Mouse (Mus musculus): ENCODE results near the gene Dmbx1.

The Dmbx1 gene

DNA sequence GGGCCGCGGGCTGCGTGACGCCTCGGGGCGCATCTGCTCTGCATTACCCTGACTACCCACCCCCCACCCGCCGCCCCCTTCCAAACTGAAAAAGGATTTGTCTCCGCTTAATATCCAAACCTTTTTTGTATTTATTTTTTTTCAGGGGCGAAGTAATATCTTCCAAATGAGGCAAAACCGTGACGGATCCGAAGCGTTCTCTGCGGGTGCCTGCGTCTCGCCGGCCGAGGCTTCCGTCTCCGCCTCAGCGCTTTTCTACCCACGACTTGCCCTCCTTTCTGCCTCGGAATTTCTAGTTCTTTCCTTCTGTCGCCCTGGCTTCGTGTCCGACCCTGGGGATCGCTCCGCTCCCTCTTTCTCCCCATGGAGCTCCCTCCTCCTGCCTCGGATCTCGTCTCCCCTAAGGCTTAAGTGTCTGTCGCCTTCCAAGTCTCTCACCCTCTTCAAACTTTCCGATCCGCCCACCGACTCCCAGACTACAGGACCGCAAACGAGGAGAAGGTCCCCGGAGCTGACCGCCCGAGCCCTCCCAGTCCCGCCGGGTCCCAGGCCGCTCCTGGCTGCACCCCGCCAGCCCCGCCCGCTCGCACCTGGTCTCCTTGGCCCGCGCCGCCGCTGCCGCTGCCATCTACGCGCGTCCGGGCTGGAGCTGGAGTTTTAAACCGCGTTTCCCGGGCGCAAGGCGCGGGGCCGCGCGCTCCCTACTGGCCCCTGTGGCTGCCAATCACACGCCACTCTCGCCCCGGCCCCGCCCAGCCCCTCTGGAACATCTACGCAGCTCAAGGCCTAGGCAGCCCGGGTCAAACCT lies at the start of gene Dmbx1:
Dmbx1 (minus strand) TSS at position 632 of the 808 bp plus-strand sequence.
- in situ Hi-C loops (cut with MboI) = no loop called here

DNA sequence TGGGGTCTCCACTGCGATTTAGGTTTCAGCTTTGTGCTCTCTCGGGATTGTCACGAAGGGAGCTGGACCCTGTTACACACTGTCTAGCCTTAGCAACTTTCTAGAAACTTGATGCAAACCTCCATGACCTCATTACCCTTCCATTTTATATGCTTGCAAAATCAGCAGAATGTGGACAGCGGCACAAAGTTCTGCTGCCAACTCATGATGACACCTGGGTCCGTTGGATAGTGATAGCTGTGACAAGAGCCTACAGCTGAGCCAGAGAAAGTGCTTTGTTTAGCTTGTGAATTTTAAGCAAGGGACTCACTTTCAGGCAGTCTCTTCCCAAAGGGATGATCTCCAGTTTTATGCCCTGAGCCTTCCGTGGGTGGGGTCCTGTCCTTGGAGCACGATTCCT lies 49.7 kb upstream of the Dmbx1 start:
- in situ Hi-C loops (cut with MboI) = no loop called here

DNA sequence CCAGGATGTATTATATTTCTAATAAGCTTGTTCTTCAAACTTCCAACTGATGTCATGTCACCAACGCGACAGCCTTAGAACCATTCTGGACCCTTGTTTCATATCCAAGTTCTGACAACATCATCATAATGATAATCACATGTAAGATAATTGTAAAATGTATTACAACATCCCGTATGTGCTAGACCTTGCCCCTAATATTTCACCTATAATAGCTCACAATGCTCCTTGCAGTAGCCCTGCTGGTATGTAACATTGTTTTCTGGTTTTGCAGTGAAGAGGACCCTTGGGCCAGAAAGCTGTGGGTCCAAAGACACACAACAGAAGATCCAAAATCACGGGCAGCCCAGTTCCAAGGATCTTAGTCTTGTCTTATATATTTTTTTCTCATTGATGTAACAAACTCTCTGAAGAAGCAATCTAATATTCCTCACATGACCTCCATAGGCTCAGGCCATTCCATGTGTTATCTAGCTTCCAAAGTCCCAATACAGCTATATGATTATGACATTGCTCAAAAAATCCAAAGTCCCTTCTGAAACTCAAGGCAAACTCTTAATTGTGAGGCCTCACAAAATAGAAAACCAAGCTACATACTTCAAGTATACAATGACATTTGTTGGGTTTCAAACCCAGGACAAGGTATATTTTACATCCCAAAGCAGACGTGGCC lies 48.3 kb upstream of the Dmbx1 start:
- in situ Hi-C loops (cut with MboI) = no loop called here

DNA sequence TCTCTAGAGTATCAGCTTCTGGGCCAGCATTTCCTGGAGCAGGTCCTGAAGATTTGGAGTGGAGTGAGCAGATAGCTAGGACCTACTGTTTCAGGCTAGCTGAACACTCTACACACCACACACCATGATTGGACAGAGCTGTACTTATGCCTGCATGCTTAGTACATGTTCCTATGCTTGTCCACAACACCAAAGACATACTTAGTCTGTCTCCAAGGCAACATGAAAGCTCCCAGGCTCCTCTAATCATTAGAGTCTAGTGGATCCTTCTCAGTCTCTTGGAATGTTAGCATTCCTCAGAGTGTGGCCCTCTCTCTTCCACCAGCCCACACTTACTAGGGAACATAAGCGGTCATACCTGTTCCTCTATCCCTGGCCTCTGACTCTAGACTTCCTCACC lies 47.7 kb upstream of the Dmbx1 start:
- in situ Hi-C loops (cut with MboI) = no loop called here

DNA sequence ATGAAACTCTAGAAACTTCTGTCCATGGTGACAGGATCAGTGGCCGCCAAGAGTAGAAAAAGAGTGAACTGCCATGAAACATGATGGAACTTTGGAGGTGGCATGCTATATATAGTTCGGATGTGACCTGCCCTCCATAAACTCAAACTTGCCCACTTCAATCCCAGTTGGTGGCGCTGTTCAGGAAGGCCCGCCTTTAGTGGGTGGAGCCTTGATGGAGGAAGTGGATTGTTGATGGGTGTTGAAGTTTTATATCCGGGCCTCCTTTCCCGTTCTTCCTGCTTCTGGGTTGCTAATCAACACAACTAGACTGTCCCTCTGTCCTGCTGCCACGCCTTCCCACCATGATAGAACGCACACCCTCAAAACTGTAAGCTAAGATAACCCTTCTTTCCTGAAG lies 45.2 kb upstream of the Dmbx1 start:
- in situ Hi-C loops (cut with MboI) = no loop called here

DNA sequence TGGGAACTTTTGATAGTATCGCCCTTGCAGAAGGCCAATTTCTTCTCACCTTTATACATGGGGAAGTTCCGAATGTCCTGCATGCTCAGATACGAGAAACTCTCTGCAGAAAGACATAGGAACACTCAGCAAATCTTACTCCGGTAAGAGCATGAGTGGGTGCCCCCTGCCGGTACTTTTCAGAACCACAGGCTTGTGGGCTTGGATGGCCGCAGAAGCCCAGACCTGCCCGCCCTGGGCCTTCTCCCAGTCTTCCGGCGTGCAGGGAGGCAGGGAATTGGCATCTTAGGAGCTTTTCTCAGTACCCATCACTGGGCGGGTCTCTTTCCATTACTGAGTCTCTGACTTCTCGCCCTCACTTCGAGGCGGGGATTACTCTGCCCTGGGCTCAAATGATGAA lies 44.4 kb upstream of the Dmbx1 start:
- in situ Hi-C loops (cut with MboI) = no loop called here

DNA sequence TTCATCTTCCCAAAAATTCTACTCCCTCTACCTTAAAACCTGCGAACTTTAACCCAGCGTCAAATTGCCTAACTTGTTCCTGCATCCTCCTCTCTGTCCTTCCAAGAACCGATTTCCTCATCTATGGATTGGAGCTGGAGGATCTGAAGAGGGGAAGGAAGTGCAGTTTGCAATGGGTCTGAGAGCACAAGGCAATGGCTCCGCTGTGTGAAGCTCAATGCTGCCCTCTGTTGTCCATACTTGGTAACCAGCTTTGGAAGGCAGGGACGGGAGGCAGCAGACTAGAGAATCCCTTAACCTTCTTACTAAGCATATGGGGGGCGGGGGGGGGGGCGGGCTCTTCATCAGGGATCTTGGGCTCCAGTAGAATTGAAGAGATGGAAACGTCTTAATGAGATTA lies 41.0 kb upstream of the Dmbx1 start:
- in situ Hi-C loops (cut with MboI) = no loop called here

DNA sequence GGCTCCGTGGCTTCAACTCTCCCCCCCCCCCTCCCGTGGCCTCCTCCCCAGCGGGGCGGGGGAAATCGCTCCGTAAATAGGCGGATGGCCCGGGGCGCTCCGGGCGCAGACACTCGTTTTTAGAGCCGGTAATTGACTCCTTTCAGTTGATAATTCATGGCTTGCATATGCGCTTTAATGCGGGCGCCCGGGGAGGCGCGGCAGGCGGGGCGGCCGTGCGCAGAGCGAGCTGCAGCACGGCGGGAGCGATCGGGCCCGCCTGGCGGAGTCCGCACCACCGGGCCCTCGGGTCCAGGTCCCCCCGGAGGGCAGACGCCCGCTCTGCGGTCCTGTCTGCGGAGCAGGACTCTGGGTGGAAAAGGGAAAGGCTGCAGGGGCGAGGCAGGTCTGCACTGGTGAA lies 39.7 kb upstream of the Dmbx1 start:
- in situ Hi-C loops (cut with MboI) = no loop called here

DNA sequence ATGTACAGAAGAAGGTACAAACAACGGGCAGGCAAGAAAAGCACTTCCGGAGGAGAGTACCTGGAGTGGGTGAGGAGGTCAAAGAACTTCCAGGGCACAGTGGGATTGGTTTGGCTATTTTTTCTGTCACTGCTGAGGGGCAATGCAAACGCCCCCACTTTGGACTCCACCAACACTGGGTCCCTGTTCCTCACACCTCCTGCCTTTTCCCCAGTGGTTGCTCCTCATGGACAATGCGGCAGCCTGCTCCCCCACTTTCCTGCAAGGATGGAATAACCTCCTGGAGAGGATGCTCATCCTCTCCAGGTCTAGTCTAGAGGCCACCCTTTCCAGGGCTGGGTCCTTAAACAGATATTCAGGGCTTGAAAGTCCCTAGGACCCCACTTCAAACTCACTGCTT lies 39.2 kb upstream of the Dmbx1 start:
- in situ Hi-C loops (cut with MboI) = no loop called here

DNA sequence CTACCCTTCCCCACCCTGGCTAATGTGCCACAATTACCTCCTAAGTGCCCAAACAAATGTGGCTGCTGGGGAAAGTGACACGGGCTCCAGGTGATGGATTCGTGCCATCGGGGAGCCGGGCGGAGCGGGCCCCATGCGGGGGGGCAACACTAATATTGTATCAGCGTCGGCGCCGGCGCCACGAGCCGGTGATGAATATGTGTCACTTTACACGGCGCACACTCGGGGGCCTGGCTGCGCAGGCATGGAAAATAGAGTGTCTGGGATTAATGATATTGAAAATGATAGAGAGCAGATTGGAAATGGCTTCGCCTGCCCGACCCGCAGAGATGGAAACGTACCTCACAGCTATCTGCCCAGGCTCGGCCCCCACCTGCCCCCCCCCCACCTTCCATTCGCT lies 32.8 kb upstream of the Dmbx1 start:
- in situ Hi-C loops (cut with MboI) = no loop called here

DNA sequence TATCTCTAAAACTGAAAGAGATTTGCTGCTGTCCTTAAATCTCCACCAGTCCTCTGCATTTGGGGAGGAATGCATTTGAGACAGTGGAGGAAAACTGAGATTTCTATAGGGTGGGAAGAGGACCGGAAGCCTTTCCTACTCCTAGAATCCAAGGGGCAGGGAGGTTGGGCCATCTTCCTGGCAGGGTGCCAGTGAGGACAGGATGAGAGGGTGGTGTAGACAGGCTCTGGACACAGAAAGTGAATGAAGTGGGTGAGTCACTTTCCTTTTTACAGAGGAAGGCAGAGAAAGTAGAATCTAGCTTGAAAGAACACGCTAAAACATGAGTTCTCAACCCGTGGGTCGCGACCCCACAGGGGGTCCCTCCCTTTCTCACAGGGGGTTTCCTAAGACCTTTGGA lies 24.7 kb upstream of the Dmbx1 start:
- in situ Hi-C loops (cut with MboI) = no loop called here

DNA sequence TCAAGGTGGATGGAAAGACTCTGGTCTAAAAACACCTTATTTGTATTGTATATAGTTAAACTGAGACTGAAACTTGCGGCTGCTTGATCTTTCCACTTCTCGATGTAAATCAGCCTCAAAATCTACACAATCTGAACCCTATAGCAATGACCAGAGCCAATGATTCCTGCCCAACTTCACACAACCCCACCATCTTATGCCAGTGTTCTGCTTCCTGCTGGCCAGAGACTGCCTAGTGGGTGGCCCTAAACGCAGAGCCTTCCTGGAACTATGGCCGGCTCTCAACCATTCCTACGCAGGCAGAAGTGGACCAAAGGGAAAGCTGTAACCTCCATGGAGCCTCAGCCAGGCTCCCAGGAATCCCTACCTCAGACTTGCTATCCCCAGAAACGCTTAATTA lies 24.0 kb upstream of the Dmbx1 start:
- in situ Hi-C loops (cut with MboI) = no loop called here

DNA sequence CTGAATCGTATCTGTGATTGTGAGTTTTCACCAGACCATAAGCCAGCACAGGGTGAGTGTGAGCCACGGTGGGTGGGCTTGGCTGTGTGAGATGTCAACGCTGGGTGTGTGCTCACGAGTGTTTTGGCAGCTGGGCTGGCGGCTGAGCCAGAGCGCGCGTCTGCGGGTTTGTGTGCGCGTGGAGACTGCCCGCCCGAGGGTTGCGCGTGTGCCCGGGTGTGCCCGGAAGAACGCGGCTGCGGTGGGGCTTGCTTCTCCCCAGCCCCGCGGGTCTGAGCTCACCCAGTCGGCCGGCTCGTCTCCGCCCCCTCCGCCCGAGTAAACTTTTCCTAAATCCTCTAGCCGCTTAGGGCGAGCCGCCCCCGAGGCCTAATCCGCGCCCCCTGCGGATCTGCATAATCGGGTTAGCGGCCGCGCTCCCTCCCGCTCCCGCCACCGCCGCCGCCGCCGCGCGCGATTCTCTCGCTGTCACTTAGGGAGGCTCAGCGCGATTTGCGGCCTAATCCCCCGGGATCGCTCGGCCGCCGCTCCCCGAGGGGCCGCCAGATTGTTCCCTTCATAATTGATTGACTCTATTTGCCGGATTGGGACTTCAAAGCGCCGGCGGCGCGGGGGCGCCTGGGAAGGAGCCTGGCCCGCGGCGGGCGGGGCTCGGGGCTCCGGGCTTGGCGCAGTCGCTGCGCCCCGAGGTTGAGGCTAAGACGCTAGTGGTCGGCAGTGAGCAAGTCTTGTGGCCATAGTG lies 23.1 kb upstream of the Dmbx1 start:
- in situ Hi-C loops (cut with MboI) = no loop called here

DNA sequence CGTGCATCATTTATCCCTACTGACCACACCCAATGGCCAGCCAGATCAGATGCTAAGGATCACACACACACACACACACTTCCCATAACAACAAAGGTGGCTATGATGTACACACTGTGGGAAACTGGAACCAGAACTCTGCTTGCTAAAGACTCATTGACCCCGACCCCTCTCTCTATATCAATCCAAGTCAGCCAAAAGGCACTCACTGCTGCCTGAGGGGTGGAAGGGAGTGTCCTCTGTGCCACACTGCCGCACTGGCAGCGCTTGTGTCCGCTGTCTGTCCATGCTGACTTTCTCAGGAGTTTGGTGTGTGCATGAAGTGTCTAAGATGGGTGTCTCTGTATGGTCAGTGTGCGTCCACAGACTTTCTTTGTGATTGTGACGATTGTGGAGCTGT lies 22.3 kb upstream of the Dmbx1 start:
- in situ Hi-C loops (cut with MboI) = no loop called here

DNA sequence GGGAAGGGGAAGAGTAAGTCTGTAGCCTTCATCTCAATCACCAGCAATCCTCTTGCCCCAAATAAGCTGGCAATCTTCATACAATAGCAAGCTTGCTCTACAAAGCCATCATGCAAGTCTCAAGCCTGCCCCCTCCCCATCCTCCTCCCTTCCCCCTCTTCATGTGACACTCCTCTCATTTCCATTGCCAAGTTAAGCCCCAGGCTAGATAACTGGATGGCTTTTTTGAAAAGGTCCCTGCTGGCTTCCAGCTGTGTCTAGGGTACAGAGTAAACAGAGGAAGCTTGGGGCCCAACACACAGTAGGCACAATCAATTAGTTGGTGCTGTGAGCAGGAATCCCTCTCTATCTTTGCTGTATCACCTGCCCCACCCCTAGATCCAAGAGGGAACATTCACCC lies 19.8 kb upstream of the Dmbx1 start:
- in situ Hi-C loops (cut with MboI) = loop anchor here (10.0 kb wide), 1 partner anchor 225 kb away; the partner anchor contains the start of gene Efcab14

DNA sequence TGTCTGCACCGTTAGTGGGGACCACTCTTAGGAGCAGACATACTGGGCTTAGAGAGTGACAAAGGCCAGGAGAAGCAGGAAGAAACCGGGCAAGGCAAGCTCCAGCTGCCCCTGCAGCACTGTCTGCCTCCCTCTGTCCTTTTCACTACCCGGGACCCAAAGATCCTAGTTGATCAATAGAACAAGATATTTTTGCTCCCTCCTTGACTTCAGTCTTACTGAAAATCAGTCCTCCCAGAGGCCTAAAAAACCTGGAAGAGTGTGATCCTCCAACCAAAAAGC lies 15.7 kb upstream of the Dmbx1 start:
- in situ Hi-C loops (cut with MboI) = loop anchor here (10.0 kb wide), 1 partner anchor 221 kb away; the partner anchor contains the start of gene Efcab14

DNA sequence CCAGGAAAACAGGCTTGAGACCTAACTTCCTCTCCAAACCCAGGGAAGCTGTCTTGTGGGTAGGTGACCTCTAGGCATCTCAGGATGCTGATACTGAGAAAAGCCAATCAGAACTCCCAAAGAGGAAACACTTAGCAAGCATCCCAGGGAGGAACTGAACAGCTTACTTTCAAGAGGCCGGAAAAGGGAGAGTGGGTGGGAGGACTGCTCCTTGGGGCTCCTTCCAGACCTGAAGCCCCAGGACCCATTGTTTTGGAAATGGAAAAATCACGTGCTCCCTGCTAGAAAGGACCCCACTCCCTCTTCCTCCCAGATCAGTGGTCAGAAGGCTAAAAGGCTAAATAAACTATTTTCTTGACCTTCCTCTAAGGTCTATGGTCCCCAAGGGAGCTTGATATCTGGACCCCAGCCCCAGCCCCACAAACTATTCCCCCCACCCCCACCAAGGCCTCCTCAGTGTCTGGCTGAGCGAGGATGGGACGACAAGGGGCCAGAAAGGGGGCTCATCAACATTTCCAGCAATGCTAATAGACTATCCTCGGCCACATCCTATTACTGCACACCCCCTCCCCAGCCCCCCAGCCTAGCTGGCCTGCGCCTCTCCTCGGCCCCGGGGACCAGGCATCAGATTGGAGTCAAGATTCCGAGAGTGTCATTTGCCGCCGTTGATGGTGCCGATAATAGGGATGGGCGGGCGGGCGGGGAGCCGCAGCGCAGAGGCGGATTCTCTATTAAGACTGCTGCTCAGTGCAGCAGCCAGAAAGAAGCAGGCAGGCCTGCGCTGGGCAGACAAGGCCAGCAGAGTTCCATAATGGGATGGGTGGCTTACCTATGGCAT lies 15.1 kb upstream of the Dmbx1 start:
- in situ Hi-C loops (cut with MboI) = loop anchor here (10.0 kb wide), 1 partner anchor 220 kb away; the partner anchor contains the start of gene Efcab14

DNA sequence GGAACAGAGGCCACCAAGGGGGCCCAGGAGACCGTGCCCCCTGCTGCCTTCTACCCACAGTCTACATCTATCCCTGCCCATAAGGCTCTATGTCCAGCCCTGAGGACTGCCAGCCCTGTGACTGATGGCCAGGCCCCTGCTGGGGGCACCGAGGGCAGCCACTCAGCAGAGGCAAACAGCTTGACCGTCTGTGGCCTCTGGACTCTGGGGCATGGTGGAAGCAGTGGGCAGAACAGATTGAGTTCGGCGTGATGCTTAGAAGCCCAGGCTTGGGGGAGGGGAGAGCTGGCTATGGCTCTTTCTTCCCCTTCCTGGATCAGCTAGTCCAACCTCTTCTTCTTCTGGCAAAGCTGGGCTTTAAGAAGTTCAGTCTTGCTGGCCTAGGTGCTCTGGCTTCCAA lies 13.8 kb upstream of the Dmbx1 start:
- in situ Hi-C loops (cut with MboI) = loop anchor here (10.0 kb wide), 1 partner anchor 219 kb away; the partner anchor contains the start of gene Efcab14

DNA sequence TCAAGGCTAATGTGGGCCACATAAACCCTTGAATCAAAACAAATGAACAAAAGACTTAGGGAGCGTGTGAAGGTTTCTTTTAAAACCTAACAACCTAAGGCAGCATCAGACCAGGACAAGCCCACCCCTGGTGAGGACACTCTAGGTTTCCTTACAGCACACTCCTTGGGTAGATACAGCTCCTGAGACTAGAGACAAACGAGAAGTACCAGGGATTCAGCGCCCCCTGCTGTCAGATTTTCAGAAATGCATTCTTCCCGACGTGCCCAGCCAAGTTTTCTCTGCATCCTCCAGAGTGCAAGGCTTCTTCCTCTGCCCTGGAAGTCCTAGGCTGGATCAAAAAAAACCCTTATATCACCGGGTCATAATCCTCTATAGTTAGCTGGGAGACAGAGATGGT lies 13.0 kb upstream of the Dmbx1 start:
- in situ Hi-C loops (cut with MboI) = loop anchor here (10.0 kb wide), 1 partner anchor 218 kb away; the partner anchor contains the start of gene Efcab14

DNA sequence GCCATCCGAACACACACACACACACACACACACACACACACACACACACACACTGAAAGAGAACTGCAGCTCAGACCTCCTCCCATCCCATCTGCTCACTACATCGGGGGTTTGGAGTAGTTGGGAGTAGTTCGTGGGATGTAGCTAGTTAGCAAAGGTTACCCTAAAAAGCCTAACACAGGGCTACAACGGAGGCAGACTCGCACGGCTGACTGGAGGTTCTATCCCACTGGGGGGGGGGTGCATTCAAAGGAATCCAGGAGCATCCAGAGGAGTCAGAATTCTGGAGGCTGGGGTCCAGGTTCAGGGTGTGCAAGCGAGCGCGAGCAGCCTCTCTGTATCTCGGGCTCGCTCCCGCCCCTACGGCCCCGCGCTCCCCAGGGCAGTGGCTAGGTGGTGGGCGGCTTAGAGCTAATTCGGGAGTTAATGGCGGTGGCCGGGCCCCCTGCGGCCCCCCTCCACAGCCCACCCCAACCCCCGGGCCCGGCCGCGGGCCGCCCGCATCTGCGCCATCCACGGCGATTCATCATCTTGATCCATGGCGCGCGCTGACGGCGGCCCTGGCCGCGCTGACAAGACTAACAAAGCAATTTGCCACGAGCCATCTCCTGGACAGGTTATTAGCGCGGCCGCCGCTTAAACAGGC lies 4.1 kb upstream of the Dmbx1 start:
- in situ Hi-C loops (cut with MboI) = no loop called here

DNA sequence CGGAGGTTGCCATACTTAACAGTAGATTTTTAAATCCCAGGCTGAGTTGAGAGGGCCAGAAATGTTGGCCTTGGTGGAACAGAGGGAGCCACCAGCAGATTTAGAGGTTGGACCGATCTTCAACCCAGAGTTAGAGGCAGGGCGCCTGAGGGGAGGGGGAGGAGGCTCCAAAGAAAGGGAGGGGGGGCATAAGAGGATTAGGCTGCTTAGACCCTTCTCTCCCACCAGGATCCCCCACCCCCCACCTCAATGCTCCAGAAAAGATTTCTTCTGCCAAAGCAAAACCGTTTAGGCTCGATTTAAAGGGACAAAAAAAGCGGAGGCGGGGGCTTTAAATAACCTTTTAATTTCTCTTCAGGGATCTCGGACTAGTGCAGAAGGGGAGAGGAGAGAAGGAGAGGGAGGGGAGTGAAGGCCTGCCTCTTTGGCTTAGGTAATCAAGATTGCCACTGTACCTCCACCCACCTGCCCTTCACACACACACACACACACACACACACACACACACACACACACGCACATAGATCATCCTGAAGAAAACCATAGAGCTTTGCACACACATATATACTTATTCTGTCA lies 1.6 kb upstream of the Dmbx1 start:
- in situ Hi-C loops (cut with MboI) = no loop called here

All from mature B cell (primary cell).